Mouse (Mus musculus): Measurements from ENCODE around the gene Gm42906.

GRCm38 (mm10) chr5:151183656-151184240 is 244.2 kb downstream of the Gm42906 start:
- TF ChIP-seq CTCF (IDR thresholded peaks at IDR 0.05; ENCODE audit: low read depth, low read length) (no peak), EP300 (IDR thresholded peaks at IDR 0.05; ENCODE audit: insufficient read depth, low read depth, low read length) (no peak)
